Mouse (Mus musculus) limb, embryonic 12.5 days (tissue): ENCODE data around the gene Hnrnpm. TPM values are rescaled to one million over a fixed set of nuclear protein-coding genes. Genes with fewer than 3 reads are reported as not detected.
A peak's percentile ranks its signal among the peaks of the same experiment; 100 is the strongest.

Experiments
- ATAC-seq: fragments of 200-750 bp; cut with Nextera tagmentation; 2 replicates; pipeline ENCODE4 v1.8.0; 2017; ENCODE audit warnings: low read depth, moderate TSS enrichment; ENCODE audit not compliant: insufficient number of reproducible peaks, insufficient read depth, low FRiP score, low TSS enrichment
- H3K27ac ChIP-seq: fragments of 300-500 bp; sonication (generic); 2 replicates; pipeline ENCODE4 v1.5.1; 2016; ENCODE audit warnings: mild to moderate bottlenecking, moderate library complexity
- H3K27me3 ChIP-seq: fragments of 300-500 bp; sonication (generic); 2 replicates; pipeline ENCODE4 v1.6.1; 2016; ENCODE audit warnings: mild to moderate bottlenecking, moderate library complexity
- H3K36me3 ChIP-seq: fragments of 300-500 bp; sonication (generic); 2 replicates; pipeline ENCODE4 v1.6.1; 2016; ENCODE audit warnings: mild to moderate bottlenecking, moderate library complexity
- H3K4me1 ChIP-seq: fragments of 300-500 bp; sonication (generic); replicated peaks from 2 replicates; pipeline ENCODE4 v1.6.1; 2016
- H3K4me2 ChIP-seq: fragments of 300-500 bp; sonication (generic); 2 replicates; pipeline ENCODE4 v1.6.1; 2016; ENCODE audit warnings: mild to moderate bottlenecking, moderate library complexity
- H3K4me3 ChIP-seq: fragments of 300-500 bp; sonication (generic); replicated peaks from 2 replicates; pipeline ENCODE4 v1.5.1; 2016; ENCODE audit warnings: mild to moderate bottlenecking
- H3K9ac ChIP-seq: fragments of 300-500 bp; sonication (generic); replicated peaks from 2 replicates; pipeline ENCODE4 v1.6.1; 2016; ENCODE audit warnings: mild to moderate bottlenecking, moderate library complexity
- H3K9me3 ChIP-seq: fragments of 300-500 bp; sonication (generic); 2 replicates; pipeline ENCODE4 v1.6.1; 2016; ENCODE audit warnings: mild to moderate bottlenecking, moderate library complexity
- WGBS: fragments of 180-500 bp; shearing (Covaris S2); methylation state at CpG from one replicate; pipeline ENCODE4 v1.1.7; 2016; 5-methylcytosine and 5-hydroxymethylcytosine counted together
- polyA plus RNA-seq: library from polyadenylated mRNA; unstranded; fragments of >200 nt; fragmentation: Nextera tagmentation; extraction: Ambion mirVana; gene quantifications from 2 replicates; pipeline ENCODE4 v1.2.1, GENCODE M21; 2016

Hnrnpm gene
- polyA plus RNA-seq, 1 experiment from 2014 or later: 477 TPM

DNA sequence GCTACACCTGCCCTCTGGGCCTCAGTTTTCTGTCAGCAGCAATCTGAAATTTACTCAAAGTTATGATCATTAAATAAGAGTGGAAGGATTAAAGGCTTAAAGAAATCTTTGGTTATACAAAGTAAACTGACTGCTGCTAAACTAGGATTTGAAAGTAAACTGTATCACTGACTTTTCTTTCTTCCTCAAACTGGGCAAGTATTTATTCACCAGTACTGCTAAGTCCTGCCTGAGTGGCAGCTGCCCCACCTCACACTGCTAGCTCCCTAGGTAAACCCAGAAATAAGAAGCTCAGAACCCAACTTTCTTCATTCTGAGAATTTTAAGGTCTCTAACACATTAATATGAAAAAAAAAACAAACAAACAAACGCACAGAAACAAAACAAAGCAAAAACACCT is 12.8 kb downstream of the Hnrnpm start:
- Histone ChIP-seq H3K27me3 (no peaks in the 10 kb centered on the region), H3K36me3 (peaks cover 47% of the 10 kb centered on the region), H3K4me3 (no peak overlapping the region), H3K4me2 (no peak overlapping the region), H3K9me3 (no peaks in the 10 kb centered on the region), H3K4me1 (peaks cover 11% of the 10 kb centered on the region), H3K9ac (no peak overlapping the region), H3K27ac (no peak overlapping the region)
- ATAC-seq: no peak
- WGBS: 76% methylated on average over 1 of the region's 1 CpGs

- no peak overlapping the region for H3K27ac ChIP-seq
- no peak for ATAC-seq
- WGBS: 89% methylated on average over 3 of the region's 3 CpGs
Observed at GRCm38 (mm10) chr17:33669681-33670080, 17.0 kb downstream of the Hnrnpm start.

DNA sequence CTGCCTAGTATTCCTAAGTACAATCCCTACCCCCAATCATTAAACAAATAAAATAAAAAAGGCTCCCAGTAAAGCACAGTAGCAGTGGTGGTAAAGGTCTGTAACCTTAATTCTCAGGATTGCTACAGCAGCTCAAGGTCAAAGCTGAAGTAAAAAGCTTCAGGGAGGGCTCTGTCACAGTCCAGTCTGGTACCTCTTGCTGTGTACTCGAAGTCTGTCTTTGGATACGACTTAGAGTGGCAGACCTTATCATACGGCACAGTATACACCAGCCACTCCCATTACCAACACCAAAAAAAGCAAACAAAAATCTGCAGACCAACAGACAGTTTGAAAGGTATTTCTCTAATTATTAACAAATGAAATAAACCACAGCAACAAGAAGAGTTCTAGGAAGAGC is 19.8 kb downstream of the Hnrnpm start:
- Histone ChIP-seq H3K4me2 (no peak overlapping the region), H3K27me3 (no peaks in the 10 kb centered on the region), H3K4me1 (no peaks in the 10 kb centered on the region), H3K4me3 (no peak overlapping the region), H3K9ac (no peak overlapping the region), H3K27ac (no peak overlapping the region), H3K36me3 (peaks cover 64% of the 10 kb centered on the region), H3K9me3 (no peaks in the 10 kb centered on the region)
- no peak for ATAC-seq
- WGBS: 95% methylated on average over 3 of the region's 3 CpGs

More at GRCm38 (mm10) chr17:33669681-33670080, 17.0 kb downstream of the Hnrnpm start:
- H3K27me3 ChIP-seq: no peaks in the 10 kb centered on the region
- H3K4me1 ChIP-seq: no peaks in the 10 kb centered on the region
- H3K36me3 ChIP-seq: peaks cover 54% of the 10 kb centered on the region
- H3K4me2 ChIP-seq: no peak overlapping the region
- H3K9me3 ChIP-seq: no peaks in the 10 kb centered on the region
- no peak overlapping the region for H3K4me3 ChIP-seq
- H3K9ac ChIP-seq: no peak overlapping the region

DNA sequence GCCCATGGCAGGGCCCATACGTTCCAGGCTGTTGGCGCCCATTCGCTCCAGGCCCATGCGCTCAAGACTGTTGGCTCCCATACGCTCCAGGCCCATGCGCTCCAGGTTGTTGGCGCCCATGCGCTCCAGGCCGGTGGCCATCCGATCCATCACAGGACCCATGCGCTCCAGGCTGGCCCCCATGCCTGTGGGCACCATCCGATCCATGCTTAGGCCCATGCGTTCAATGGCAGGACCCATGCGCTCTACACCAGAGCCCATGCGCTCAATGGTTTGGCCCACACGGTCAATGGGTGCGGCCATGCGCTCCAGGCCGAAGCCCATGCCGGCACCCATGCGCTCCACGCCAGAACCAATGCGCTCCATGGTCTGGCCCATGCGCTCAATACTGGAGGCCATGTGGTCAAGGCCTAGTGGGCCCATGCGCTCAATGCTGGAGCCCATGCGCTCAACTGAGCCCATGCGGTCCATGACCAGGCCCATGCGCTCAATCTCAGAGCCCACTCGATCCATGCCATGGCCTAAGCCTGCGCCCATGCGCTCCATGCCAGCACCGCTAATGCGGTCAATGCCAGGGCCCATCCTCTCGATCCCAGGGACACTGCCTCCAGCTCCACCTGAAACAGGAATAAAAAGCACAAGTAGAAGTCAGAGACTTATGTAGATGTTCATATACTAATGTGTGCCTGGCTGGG is 36.7 kb downstream of the Hnrnpm start:
- Histone ChIP-seq H3K9me3 (no peaks in the 10 kb centered on the region), H3K4me1 (no peaks in the 10 kb centered on the region), H3K27me3 (no peaks in the 10 kb centered on the region), H3K27ac (no peak overlapping the region), H3K9ac (no peak overlapping the region), H3K4me2 (no peak overlapping the region), H3K36me3 (peaks cover 98% of the 10 kb centered on the region), H3K4me3 (no peak overlapping the region)
- WGBS: 97% methylated on average over 34 of the region's 34 CpGs
- peak; percentile 50; the same call in 1 of the 2 replicates for ATAC-seq

- no peak overlapping the region for H3K9ac ChIP-seq
- WGBS: 97% methylated on average over 8 of the region's 8 CpGs
- no peaks in the 10 kb centered on the region for H3K9me3 ChIP-seq
- H3K27me3 ChIP-seq: no peaks in the 10 kb centered on the region
- no peak overlapping the region for H3K4me2 ChIP-seq
- no peak overlapping the region for H3K4me3 ChIP-seq
- ATAC-seq: no peak
- peaks cover 89% of the 10 kb centered on the region for H3K36me3 ChIP-seq
- no peaks in the 10 kb centered on the region for H3K4me1 ChIP-seq
- no peak overlapping the region for H3K27ac ChIP-seq
Observed at GRCm38 (mm10) chr17:33645073-33645472, 41.6 kb downstream of the Hnrnpm start.

- ATAC-seq: no peak
- Histone ChIP-seq H3K9me3 (no peaks in the 10 kb centered on the region), H3K4me1 (no peaks in the 10 kb centered on the region), H3K9ac (no peak overlapping the region), H3K27me3 (no peaks in the 10 kb centered on the region), H3K27ac (no peak overlapping the region), H3K4me2 (no peak overlapping the region), H3K36me3 (peaks cover 81% of the 10 kb centered on the region), H3K4me3 (no peak overlapping the region)
- 94% methylated on average over 4 of the region's 4 CpGs for WGBS
Observed at GRCm38 (mm10) chr17:33644068-33644467, 42.6 kb downstream of the Hnrnpm start.

- Histone ChIP-seq H3K4me3 (no peak overlapping the region), H3K27me3 (no peaks in the 10 kb centered on the region), H3K9me3 (no peaks in the 10 kb centered on the region), H3K9ac (no peak overlapping the region), H3K27ac (no peak overlapping the region), H3K36me3 (peaks cover 63% of the 10 kb centered on the region), H3K4me2 (no peak overlapping the region), H3K4me1 (no peaks in the 10 kb centered on the region)
- no peak for ATAC-seq
- 65% methylated on average over 6 of the region's 6 CpGs for WGBS
Observed at GRCm38 (mm10) chr17:33639743-33640142, 46.9 kb downstream of the Hnrnpm start.

- H3K9ac ChIP-seq: no peak within 1 kb of the TSS
- 83% methylated on average over 4 of the region's 4 CpGs for WGBS
- H3K27ac ChIP-seq: no peak within 1 kb of the TSS
- H3K36me3 ChIP-seq: peaks cover 55% of the 10 kb centered on the region; the same call in 1 of the 2 replicates
- H3K4me2 ChIP-seq: no peak within 1 kb of the TSS
- H3K4me3 ChIP-seq: no peak within 1 kb of the TSS
- ATAC-seq: no peak
- H3K9me3 ChIP-seq: no peaks in the 10 kb centered on the region
- no peaks in the 10 kb centered on the region for H3K4me1 ChIP-seq
- no peaks in the 10 kb centered on the region for H3K27me3 ChIP-seq
Observed at GRCm38 (mm10) chr17:33637516-33638276, 49.0 kb downstream of the Hnrnpm start, which contains the start of gene Pram1. Pram1 (plus strand) TSS chr17:33638056.

DNA sequence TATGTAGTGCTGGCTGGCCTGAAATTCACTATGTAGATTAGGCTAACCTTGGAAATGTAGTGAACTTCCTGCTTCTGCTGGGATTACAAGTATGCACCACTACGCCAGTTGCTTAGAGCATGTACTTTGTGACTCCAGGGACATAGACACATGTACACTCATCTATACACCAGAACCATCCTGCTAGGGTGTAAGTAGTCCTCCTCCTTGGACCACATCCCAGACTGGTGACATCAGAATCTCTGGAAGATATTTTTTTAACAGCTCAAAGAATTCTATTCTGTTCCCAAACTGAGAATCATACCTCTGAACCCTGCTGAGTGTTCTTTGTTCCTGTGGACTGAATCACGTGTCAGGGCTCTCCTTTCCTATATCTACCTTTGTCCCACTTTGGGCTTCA is 49.6 kb downstream of the Hnrnpm start:
- H3K9me3 ChIP-seq: no peaks in the 10 kb centered on the region
- 91% methylated on average over 2 of the region's 2 CpGs for WGBS
- H3K36me3 ChIP-seq: peaks cover 55% of the 10 kb centered on the region

DNA sequence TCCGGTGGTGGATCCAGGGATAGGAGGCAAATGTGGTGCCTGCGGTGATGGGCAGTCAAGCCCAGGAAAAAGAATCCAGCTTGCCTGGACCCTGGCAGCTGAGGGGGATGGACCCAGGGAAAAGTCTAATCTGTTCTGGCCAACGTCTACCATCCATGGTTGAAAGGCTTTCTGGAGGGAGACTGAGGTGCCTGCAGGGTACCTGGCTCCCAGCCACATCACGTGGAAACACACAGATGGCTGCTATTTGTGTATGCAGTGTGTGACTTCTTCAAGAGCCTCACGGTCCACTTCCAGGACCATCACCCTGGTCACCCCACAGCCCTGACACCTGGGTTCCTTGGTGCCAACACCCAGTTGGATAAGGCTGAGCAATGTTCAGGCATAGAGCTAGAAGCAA is 54.9 kb downstream of the Hnrnpm start:
- H3K36me3 ChIP-seq: peaks cover 44% of the 10 kb centered on the region
- ATAC-seq: no peak
- 90% methylated on average over 5 of the region's 5 CpGs for WGBS

More for the DNA sequence above, 49.6 kb downstream of the Hnrnpm start:
- no peak overlapping the region for H3K9ac ChIP-seq
- H3K4me1 ChIP-seq: no peaks in the 10 kb centered on the region
- H3K27ac ChIP-seq: no peak overlapping the region
- no peak for ATAC-seq
- no peak overlapping the region for H3K4me3 ChIP-seq
- no peak overlapping the region for H3K4me2 ChIP-seq
- H3K27me3 ChIP-seq: no peaks in the 10 kb centered on the region

GRCm38 (mm10) chr17:33631236-33631635 is 55.4 kb downstream of the Hnrnpm start:
- 94% methylated on average over 9 of the region's 9 CpGs for whole genome bisulfite sequencing
- H3K27ac ChIP-seq: no peak overlapping the region
- H3K27me3 ChIP-seq: no peaks in the 10 kb centered on the region
- ATAC-seq: no peak
- H3K4me3 ChIP-seq: no peak overlapping the region
- H3K36me3 ChIP-seq: peaks cover 41% of the 10 kb centered on the region
- H3K4me1 ChIP-seq: peaks cover 17% of the 10 kb centered on the region
- H3K9ac ChIP-seq: no peak overlapping the region
- H3K9me3 ChIP-seq: no peaks in the 10 kb centered on the region
- H3K4me2 ChIP-seq: no peak overlapping the region

More for the DNA sequence above, 54.9 kb downstream of the Hnrnpm start:
- Histone ChIP-seq H3K27me3 (no peaks in the 10 kb centered on the region), H3K27ac (no peak overlapping the region), H3K4me1 (peaks cover 17% of the 10 kb centered on the region), H3K9me3 (no peaks in the 10 kb centered on the region), H3K9ac (no peak overlapping the region), H3K4me2 (no peak overlapping the region), H3K4me3 (no peak overlapping the region)
